Mouse (Mus musculus): ENCODE results near the gene Fermt3. TPM values are rescaled to one million over a fixed set of nuclear protein-coding genes. Genes with fewer than 3 reads are reported as not detected.
A peak's percentile ranks its signal among the peaks of the same experiment; 100 is the strongest.

Fermt3 gene
- polyA plus RNA-seq, 1 experiment from 2014 or later: 9.3 TPM

- Histone ChIP-seq H3K4me1 (replicated peaks) (peaks cover 31% of the 10 kb centered on the region), H3K9me3 (replicated peaks) (no peaks in the 10 kb centered on the region), H3K36me3 (peaks cover 13% of the 10 kb centered on the region), H3K27me3 (replicated peaks) (no peaks in the 10 kb centered on the region), H3K4me2 (peak overlapping the region; percentile 91), H3K4me3 (peak overlapping the region; percentile 93), H3K9ac (peak overlapping the region; percentile 99), H3K27ac (ENCODE audit: poor library complexity, severe bottlenecking) (peak overlapping the region; percentile 90)
- peak; percentile 13 for ATAC-seq (ENCODE audit: insufficient number of reproducible peaks, low FRiP score)
- 2% methylated on average over 35 of the region's 35 CpGs for WGBS
These were observed 19.9 kb upstream of the Fermt3 start for GRCm38 (mm10) chr19:7039088-7039720.

- H3K36me3 ChIP-seq: peaks cover 63% of the 10 kb centered on the region
- no peaks in the 10 kb centered on the region for H3K27me3 ChIP-seq (replicated peaks)
- H3K27ac ChIP-seq (ENCODE audit: poor library complexity, severe bottlenecking): no peak overlapping the region
- 92% methylated on average over 5 of the region's 5 CpGs for WGBS
- H3K4me1 ChIP-seq (replicated peaks): peaks cover 23% of the 10 kb centered on the region
- H3K4me3 ChIP-seq: no peak overlapping the region
- no peak for ATAC-seq (ENCODE audit: insufficient number of reproducible peaks, low FRiP score)
- H3K9me3 ChIP-seq (replicated peaks): no peaks in the 10 kb centered on the region
- no peak overlapping the region for H3K9ac ChIP-seq
- H3K4me2 ChIP-seq: no peak overlapping the region
These were observed 14.7 kb upstream of the Fermt3 start for GRCm38 (mm10) chr19:7034006-7034405.

GRCm38 (mm10) chr19:7029531-7029930 is 10.3 kb upstream of the Fermt3 start:
- Histone ChIP-seq H3K4me3 (no peak overlapping the region), H3K27me3 (replicated peaks) (no peaks in the 10 kb centered on the region), H3K9me3 (replicated peaks) (no peaks in the 10 kb centered on the region), H3K4me2 (no peak overlapping the region), H3K9ac (no peak overlapping the region), H3K27ac (ENCODE audit: poor library complexity, severe bottlenecking) (no peak overlapping the region), H3K36me3 (peaks cover 94% of the 10 kb centered on the region), H3K4me1 (replicated peaks) (no peaks in the 10 kb centered on the region)
- WGBS: 92% methylated on average over 5 of the region's 5 CpGs
- no peak for ATAC-seq (ENCODE audit: insufficient number of reproducible peaks, low FRiP score)

- H3K9me3 ChIP-seq (replicated peaks): no peaks in the 10 kb centered on the region
- H3K4me2 ChIP-seq: no peak overlapping the region
- peaks cover 64% of the 10 kb centered on the region for H3K36me3 ChIP-seq
- no peaks in the 10 kb centered on the region for H3K27me3 ChIP-seq (replicated peaks)
- no peak overlapping the region for H3K9ac ChIP-seq
- no peak overlapping the region for H3K4me3 ChIP-seq
- H3K4me1 ChIP-seq (replicated peaks): peaks cover 23% of the 10 kb centered on the region
- no peak overlapping the region for H3K27ac ChIP-seq (ENCODE audit: poor library complexity, severe bottlenecking)
- WGBS: 40% methylated on average over 3 of the region's 3 CpGs
- no peak for ATAC-seq (ENCODE audit: insufficient number of reproducible peaks, low FRiP score)
These were observed 964 bp upstream of the Fermt3 start for GRCm38 (mm10) chr19:7020224-7020641.

GRCm38 (mm10) chr19:7018546-7018945 is 723 bp downstream of the Fermt3 start:
- 74% methylated on average over 11 of the region's 11 CpGs for whole genome bisulfite sequencing
- H3K9ac ChIP-seq: no peak overlapping the region
- H3K4me2 ChIP-seq: peak overlapping the region; percentile 24
- no peaks in the 10 kb centered on the region for H3K9me3 ChIP-seq (replicated peaks)
- 0 out of 2 replicates have a peak overlapping the region, but pooled peaks have one; percentile 10 for H3K4me3 ChIP-seq
- H3K27ac ChIP-seq (ENCODE audit: poor library complexity, severe bottlenecking): no peak overlapping the region; the same call in 1 of the 2 replicates
- H3K4me1 ChIP-seq (replicated peaks): peaks cover 23% of the 10 kb centered on the region
- peaks cover 49% of the 10 kb centered on the region for H3K36me3 ChIP-seq
- ATAC-seq (ENCODE audit: insufficient number of reproducible peaks, low FRiP score): no peak
- no peaks in the 10 kb centered on the region for H3K27me3 ChIP-seq (replicated peaks)

- peaks cover 23% of the 10 kb centered on the region for H3K4me1 ChIP-seq (replicated peaks)
- H3K27ac ChIP-seq (ENCODE audit: poor library complexity, severe bottlenecking): 0 out of 2 replicates have a peak overlapping the region, but pooled peaks have one; percentile 26
- 0 out of 2 replicates have a peak overlapping the region, but pooled peaks have one; percentile 10 for H3K4me3 ChIP-seq
- H3K36me3 ChIP-seq: peaks cover 42% of the 10 kb centered on the region
- ATAC-seq (ENCODE audit: insufficient number of reproducible peaks, low FRiP score): peak; percentile 26; the same call in 1 of the 2 replicates
- H3K4me2 ChIP-seq: peak overlapping the region; percentile 24
- 51% methylated on average over 12 of the region's 12 CpGs for WGBS
- H3K27me3 ChIP-seq (replicated peaks): no peaks in the 10 kb centered on the region
- no peak overlapping the region for H3K9ac ChIP-seq
- no peaks in the 10 kb centered on the region for H3K9me3 ChIP-seq (replicated peaks)
These were observed 1.5 kb downstream of the Fermt3 start for GRCm38 (mm10) chr19:7017541-7018457.

GRCm38 (mm10) chr19:7014481-7015135 is 4.7 kb downstream of the Fermt3 start:
- Histone ChIP-seq H3K4me3 (no peak overlapping the region), H3K9ac (no peak overlapping the region), H3K27me3 (replicated peaks) (no peaks in the 10 kb centered on the region), H3K9me3 (replicated peaks) (no peaks in the 10 kb centered on the region), H3K27ac (ENCODE audit: poor library complexity, severe bottlenecking) (no peak overlapping the region), H3K4me1 (replicated peaks) (peaks cover 22% of the 10 kb centered on the region), H3K4me2 (no peak overlapping the region), H3K36me3 (peaks cover 13% of the 10 kb centered on the region)
- WGBS: 80% methylated on average over 20 of the region's 20 CpGs
- ATAC-seq (ENCODE audit: insufficient number of reproducible peaks, low FRiP score): no peak

- no peaks in the 10 kb centered on the region for H3K9me3 ChIP-seq (replicated peaks)
- no peak overlapping the region for H3K4me3 ChIP-seq
- WGBS: 85% methylated on average over 9 of the region's 9 CpGs
These were observed 5.3 kb downstream of the Fermt3 start for GRCm38 (mm10) chr19:7013984-7014383.

GRCm38 (mm10) chr19:7012426-7012825 is 6.8 kb downstream of the Fermt3 start:
- Histone ChIP-seq H3K9me3 (replicated peaks) (no peaks in the 10 kb centered on the region), H3K9ac (no peak overlapping the region), H3K4me1 (replicated peaks) (peaks cover under 1% of the 10 kb centered on the region; the same call in 1 of the 2 replicates), H3K27me3 (replicated peaks) (no peaks in the 10 kb centered on the region), H3K4me3 (no peak overlapping the region), H3K27ac (ENCODE audit: poor library complexity, severe bottlenecking) (no peak overlapping the region), H3K36me3 (0 out of 2 replicates have a peak, but pooled peaks cover 3% of the 10 kb centered on the region), H3K4me2 (no peak overlapping the region)
- WGBS: 80% methylated on average over 4 of the region's 4 CpGs
- ATAC-seq (ENCODE audit: insufficient number of reproducible peaks, low FRiP score): no peak; the same call in 1 of the 2 replicates

More at GRCm38 (mm10) chr19:7013984-7014383, 5.3 kb downstream of the Fermt3 start:
- H3K27me3 ChIP-seq (replicated peaks): no peaks in the 10 kb centered on the region
- peaks cover 16% of the 10 kb centered on the region for H3K4me1 ChIP-seq (replicated peaks)
- no peak overlapping the region for H3K4me2 ChIP-seq
- no peak overlapping the region for H3K27ac ChIP-seq (ENCODE audit: poor library complexity, severe bottlenecking)
- H3K36me3 ChIP-seq: peaks cover 7% of the 10 kb centered on the region
- no peak overlapping the region for H3K9ac ChIP-seq
- ATAC-seq (ENCODE audit: insufficient number of reproducible peaks, low FRiP score): no peak

GRCm38 (mm10) chr19:7006892-7007593 is 12.2 kb downstream of the Fermt3 start:
- H3K4me1 ChIP-seq (replicated peaks): no peaks in the 10 kb centered on the region; the same call in 1 of the 2 replicates
- ATAC-seq (ENCODE audit: insufficient number of reproducible peaks, low FRiP score): no peak
- 77% methylated on average over 9 of the region's 9 CpGs for WGBS
- H3K9ac ChIP-seq: no peak overlapping the region
- H3K27ac ChIP-seq (ENCODE audit: poor library complexity, severe bottlenecking): no peak overlapping the region
- H3K4me2 ChIP-seq: no peak overlapping the region
- 0 out of 2 replicates have a peak, but pooled peaks cover 3% of the 10 kb centered on the region for H3K36me3 ChIP-seq
- H3K4me3 ChIP-seq: no peak overlapping the region
- no peaks in the 10 kb centered on the region for H3K9me3 ChIP-seq (replicated peaks)
- no peaks in the 10 kb centered on the region for H3K27me3 ChIP-seq (replicated peaks)
